Mouse (Mus musculus) G1E (cell line): ENCODE results near the gene Rgs9bp.

ENCODE experiments used
- CTCF ChIP-seq: IDR thresholded peaks from 2 replicates; pipeline ENCODE4 v1.5.1; 2012; ENCODE audit warnings: low read depth, low read length, inconsistent platforms, mixed read lengths
- GATA1 ChIP-seq: IDR thresholded peaks from 2 replicates; pipeline ENCODE4 v1.6.1; 2012; ENCODE audit warnings: borderline replicate concordance, low read length, inconsistent platforms, mixed read lengths
- GATA2 ChIP-seq: IDR thresholded peaks from 2 replicates; pipeline ENCODE4 v1.6.1; 2012; ENCODE audit warnings: low read depth, low read length, inconsistent platforms, borderline replicate concordance
- POLR2AphosphoS5 ChIP-seq: IDR thresholded peaks from 2 replicates; pipeline ENCODE4 v1.6.1; 2012; ENCODE audit warnings: low read depth, low read length, inconsistent platforms; ENCODE audit not compliant: insufficient replicate concordance
- TAL1 ChIP-seq: conservative IDR thresholded peaks from 2 replicates; pipeline ENCODE4 v1.6.1; 2012; ENCODE audit warnings: low read depth, low read length, inconsistent platforms, mixed read lengths

GRCm38 (mm10) chr7:35606816-35607215 is 21.4 kb upstream of the Rgs9bp start:
- TF ChIP-seq CTCF: no peak
- TF ChIP-seq GATA1: no peak
- no peak for TF ChIP-seq POLR2AphosphoS5
- TF ChIP-seq TAL1: no peak
- no peak for TF ChIP-seq GATA2
